Mouse (Mus musculus) heart, postnatal 10 days (tissue): Measurements from ENCODE around the gene Dclre1a. TPM values are rescaled to one million over a fixed set of nuclear protein-coding genes. Genes with fewer than 3 reads are reported as not detected.

Experiments used
- DNase-seq, 2 experiments: peaks; one replicate each; pipeline ENCODE4 v3.0.0; 2021
- intact Hi-C: fragments of 180-260 bp; cut with DNase I; formaldehyde crosslinking; loops from one replicate; pipeline ENCODE4 v1.15.1; 2025
- total RNA-seq, 2 experiments: library from RNA; stranded (reverse); gene quantifications; 2 replicates each; pipeline ENCODE4 v1.2.3; 2021

Dclre1a gene
- 10 to 100 TPM; 11.2 to 11.7 TPM for total RNA-seq

- DNase-seq = peak; percentile 78 to 81
- intact Hi-C loops = no loop called here
These were observed at the start of gene Dclre1a for GRCm38 (mm10) chr19:56547456-56548229. Gene Dclre1a (minus strand): TSS chr19:56548222.

GRCm38 (mm10) chr19:56592472-56592871, 44.5 kb upstream of the Dclre1a start:
- intact Hi-C loops = no loop called here
- DNase-seq = no peak

GRCm38 (mm10) chr19:56590250-56590649, 42.2 kb upstream of the Dclre1a start:
- DNase-seq = no peak
- intact Hi-C loops = no loop called here

- intact Hi-C loops = no loop called here
These were observed 41.4 kb upstream of the Dclre1a start for GRCm38 (mm10) chr19:56589455-56589854.

GRCm38 (mm10) chr19:56589008-56589407, 41.0 kb upstream of the Dclre1a start:
- intact Hi-C loops = no loop called here
- DNase-seq = no peak

More at GRCm38 (mm10) chr19:56589455-56589854, 41.4 kb upstream of the Dclre1a start:
- DNase-seq = no peak

GRCm38 (mm10) chr19:56588205-56588626, 40.2 kb upstream of the Dclre1a start:
- intact Hi-C loops = no loop called here
- peak; percentile 75 to 79 for DNase-seq

GRCm38 (mm10) chr19:56586320-56586719, 38.3 kb upstream of the Dclre1a start:
- intact Hi-C loops = no loop called here

GRCm38 (mm10) chr19:56584288-56584687, 36.3 kb upstream of the Dclre1a start:
- no peak for DNase-seq
- intact Hi-C loops = no loop called here

More at GRCm38 (mm10) chr19:56586320-56586719, 38.3 kb upstream of the Dclre1a start:
- DNase-seq = no peak

GRCm38 (mm10) chr19:56583785-56584184, 35.8 kb upstream of the Dclre1a start:
- DNase-seq = peak; percentile 30 to 40
- intact Hi-C loops = no loop called here

- no peak for DNase-seq
- intact Hi-C loops = no loop called here
These were observed 34.0 kb upstream of the Dclre1a start for GRCm38 (mm10) chr19:56581981-56582380.

GRCm38 (mm10) chr19:56577801-56578200, 29.8 kb upstream of the Dclre1a start:
- intact Hi-C loops = no loop called here

GRCm38 (mm10) chr19:56573184-56573583, 25.2 kb upstream of the Dclre1a start:
- intact Hi-C loops = no loop called here
- DNase-seq = no peak

More at GRCm38 (mm10) chr19:56577801-56578200, 29.8 kb upstream of the Dclre1a start:
- no peak for DNase-seq

- no peak for DNase-seq
These were observed 23.9 kb upstream of the Dclre1a start for GRCm38 (mm10) chr19:56571913-56572312.

GRCm38 (mm10) chr19:56571234-56571633, 23.2 kb upstream of the Dclre1a start:
- intact Hi-C loops = no loop called here
- DNase-seq = no peak

More at GRCm38 (mm10) chr19:56571913-56572312, 23.9 kb upstream of the Dclre1a start:
- intact Hi-C loops = no loop called here

- DNase-seq = no peak
- intact Hi-C loops = no loop called here
These were observed 22.8 kb upstream of the Dclre1a start for GRCm38 (mm10) chr19:56570781-56571180.

- DNase-seq = no peak
These were observed 18.9 kb upstream of the Dclre1a start for GRCm38 (mm10) chr19:56566940-56567339.

GRCm38 (mm10) chr19:56566041-56566440, 18.0 kb upstream of the Dclre1a start:
- intact Hi-C loops = loop anchor here (1.0 to 5.0 kb wide), 3 partner anchors 144 to 211 kb away; partner anchors contain the start of gene Adrb1
- DNase-seq = peak; percentile 81 to 84

More at GRCm38 (mm10) chr19:56566940-56567339, 18.9 kb upstream of the Dclre1a start:
- intact Hi-C loops = loop anchor here (1.0 to 5.0 kb wide), 3 partner anchors 145 to 210 kb away; partner anchors contain the start of gene Adrb1

- intact Hi-C loops = loop anchor here (5.0 kb wide), 2 partner anchors 143 to 157 kb away; partner anchors contain the start of gene Adrb1
These were observed 17.3 kb upstream of the Dclre1a start for GRCm38 (mm10) chr19:56565358-56565757.

GRCm38 (mm10) chr19:56563469-56563868, 15.4 kb upstream of the Dclre1a start:
- intact Hi-C loops = no loop called here
- DNase-seq = no peak

More at GRCm38 (mm10) chr19:56565358-56565757, 17.3 kb upstream of the Dclre1a start:
- peak; percentile 27 to 35 for DNase-seq

GRCm38 (mm10) chr19:56562433-56563138, 14.6 kb upstream of the Dclre1a start:
- intact Hi-C loops = no loop called here
- DNase-seq = no peak

- intact Hi-C loops = no loop called here
These were observed 8.0 kb upstream of the Dclre1a start for GRCm38 (mm10) chr19:56555972-56556371.

More at GRCm38 (mm10) chr19:56555972-56556371, 8.0 kb upstream of the Dclre1a start:
- peak; percentile 60 to 69 for DNase-seq
